Mouse (Mus musculus) megakaryocyte-erythroid progenitor cell, adult 5-6 weeks (primary cell): ENCODE results near the gene Cops8. TPM values are rescaled to one million over a fixed set of nuclear protein-coding genes. Genes with fewer than 3 reads are reported as not detected.

Source experiments
- ATAC-seq: replicated peaks from 2 replicates; pipeline ENCODE4 v1.8.0; 2016; ENCODE audit warnings: mild to moderate bottlenecking, inconsistent platforms; ENCODE audit not compliant: severe bottlenecking, poor library complexity, low FRiP score, low TSS enrichment
- total RNA-seq, 2 experiments: library from RNA; stranded (forward) in 1 of 2; stranded (reverse) in 1 of 2; fragments of 200-1000, 215-1000 nt in 1 of 2; fragments of >200 nt in 1 of 2; fragmentation: Nextera tagmentation in 1 of 2; gene quantifications; 2 replicates each; pipeline ENCODE4 v1.2.3; 2014 to 2017

Gene Cops8
- total RNA-seq (2014; fragmentation: Nextera tagmentation), result 58.4 and 67.9 TPM in 2 replicates
- total RNA-seq (2017), result 58.1 and 86.6 TPM in 2 replicates

DNA sequence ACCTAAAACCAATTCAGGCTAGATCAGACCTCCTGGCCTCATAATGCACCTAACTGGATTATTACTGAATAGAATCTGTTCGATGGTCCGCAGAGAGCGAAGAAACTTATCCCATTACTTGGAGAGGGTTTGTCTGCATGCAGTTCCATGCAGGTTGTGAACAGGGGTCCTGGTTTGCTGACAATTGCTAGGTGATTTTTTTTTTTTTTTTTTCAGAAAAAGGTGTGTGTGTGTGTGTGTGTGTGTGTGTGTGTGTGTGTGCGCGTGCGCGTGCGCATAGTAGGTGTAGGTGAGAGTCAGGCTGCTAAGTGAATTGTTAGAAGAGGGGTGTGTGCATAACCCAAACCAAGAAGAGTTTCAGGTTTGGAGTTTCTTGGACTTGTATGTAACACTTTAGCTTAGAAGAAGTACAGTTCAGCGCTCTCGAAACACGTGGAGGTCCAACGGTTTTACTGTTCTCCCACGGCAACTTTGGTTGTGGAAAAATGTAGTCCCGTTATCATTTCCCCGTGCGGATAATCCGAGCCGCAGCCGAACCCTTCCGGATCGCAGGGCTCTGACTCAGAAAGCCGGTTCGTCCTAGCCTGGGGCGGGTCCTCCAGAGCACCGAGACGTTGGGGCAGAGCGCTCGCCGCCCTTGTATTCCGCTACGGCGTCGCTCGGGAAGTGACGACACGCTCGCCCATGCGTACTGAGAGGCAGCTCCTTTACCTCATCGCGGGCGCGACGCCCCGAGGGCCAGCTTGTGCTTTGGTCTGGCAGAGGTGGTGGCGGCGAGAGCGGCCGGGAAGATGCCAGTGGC lies at the start of gene Cops8:
TSS of gene Cops8 (plus strand) at position 223 of the 802 bp plus-strand sequence.
- peak; percentile 99 for ATAC-seq

DNA sequence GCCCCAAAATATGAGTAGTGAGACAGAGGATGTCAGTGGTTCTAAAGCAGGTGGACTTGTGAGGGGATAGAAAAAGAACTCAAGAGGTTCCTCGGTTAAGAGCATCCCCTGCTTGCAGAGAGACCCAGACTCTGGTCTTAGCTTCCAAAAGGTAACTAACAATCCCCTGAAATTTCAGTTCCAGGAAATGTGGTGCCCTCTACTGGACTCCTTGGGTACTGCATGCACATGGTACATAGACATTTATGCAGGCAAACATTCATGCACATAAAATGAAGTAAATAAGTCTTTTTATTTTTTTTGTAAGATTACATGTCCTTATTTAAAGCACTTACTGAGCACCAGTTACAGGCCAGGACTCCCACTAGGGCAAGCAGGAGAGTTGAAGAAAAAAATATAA lies 45.6 kb upstream of the Cops8 start:
- ATAC-seq, result no peak

DNA sequence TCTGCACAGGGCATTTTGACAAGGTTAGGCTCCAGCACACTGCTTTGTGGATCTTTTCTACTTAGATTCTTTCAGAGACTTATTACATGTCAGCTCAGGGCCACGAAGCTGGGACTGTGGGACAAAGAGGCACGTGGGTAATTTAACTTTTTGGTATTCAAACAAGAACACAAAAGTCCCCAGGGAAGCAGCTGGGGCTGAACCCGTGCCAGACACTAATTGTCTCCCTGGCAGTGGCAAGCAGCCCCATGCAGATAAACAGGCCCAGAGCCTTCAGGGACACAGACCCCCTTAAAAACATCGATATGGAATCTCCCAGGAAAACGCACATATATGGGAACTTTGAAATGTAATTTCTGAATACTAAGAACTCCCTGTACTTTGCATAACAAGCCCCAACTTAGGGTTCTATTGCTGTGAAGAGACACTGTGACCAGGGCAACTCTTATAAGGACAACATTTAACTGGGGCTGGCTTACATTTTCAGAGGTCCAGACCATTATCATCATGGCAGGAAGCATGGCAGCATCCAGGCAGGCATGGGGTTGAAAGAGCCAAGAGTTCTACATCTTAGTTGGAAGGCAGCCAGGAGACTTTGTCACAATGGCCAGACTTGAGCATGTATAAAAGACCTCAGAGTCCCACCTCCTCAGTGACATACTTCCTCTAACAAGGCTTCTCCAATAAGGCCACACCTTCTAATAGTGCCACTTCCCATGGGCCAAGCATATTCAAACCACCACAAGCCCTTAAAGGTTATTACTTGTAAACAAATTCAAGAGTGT lies 41.6 kb upstream of the Cops8 start:
- no peak for ATAC-seq

DNA sequence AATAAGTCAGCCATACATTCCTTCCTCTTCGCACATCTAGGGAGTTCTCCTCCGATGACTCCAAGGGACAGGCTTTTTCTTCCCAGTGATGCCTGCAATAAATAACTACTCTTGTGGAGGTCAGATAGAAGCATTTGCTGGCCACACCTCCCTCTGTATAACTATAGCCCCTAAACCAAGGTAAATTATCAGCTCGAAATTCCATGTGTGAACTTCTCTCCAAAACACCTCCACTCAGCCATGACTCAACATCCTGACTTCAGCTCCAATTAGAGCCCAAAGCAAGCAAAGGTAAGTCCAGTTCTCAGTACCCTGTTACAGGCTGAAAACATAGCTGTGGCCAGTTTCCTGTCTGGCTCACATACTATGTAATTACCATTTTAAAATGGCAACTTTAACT lies 38.8 kb upstream of the Cops8 start:
- ATAC-seq, result no peak

DNA sequence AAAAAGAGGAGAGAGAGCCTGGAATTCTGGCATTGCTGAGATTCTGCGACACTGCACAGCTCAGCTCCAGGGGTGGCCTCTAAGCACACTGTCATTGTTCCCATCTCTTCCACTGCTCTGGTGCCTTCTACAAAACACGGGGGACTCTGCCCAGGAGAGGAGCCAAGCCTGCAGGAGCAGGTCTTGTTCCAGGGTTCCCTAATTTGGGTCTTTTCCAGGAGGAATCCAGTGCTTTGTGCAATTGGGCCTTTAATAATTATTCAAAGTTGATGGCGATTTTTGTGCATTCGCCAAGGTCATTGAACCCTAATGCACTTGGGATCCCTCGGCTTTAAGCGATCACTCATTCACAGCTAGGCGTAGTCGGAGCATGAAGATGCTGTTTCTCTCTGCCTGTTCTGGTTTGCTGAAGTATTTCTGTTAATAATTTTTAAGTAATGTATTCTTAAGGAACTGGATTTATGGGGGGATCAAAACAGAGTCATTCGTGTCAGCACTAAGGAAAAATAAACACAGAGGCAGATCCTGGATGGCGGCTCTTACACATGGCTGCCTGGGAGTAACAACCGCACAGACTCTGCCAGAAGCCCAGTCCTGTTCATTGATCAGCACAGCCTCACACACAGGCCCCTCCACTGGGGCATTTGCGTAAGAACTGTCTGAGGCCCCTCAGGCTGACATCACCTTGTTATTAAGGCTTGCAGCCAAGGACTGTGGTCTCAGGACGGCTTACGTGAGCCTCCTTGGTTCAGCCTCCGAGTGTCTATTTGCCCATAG lies 35.9 kb upstream of the Cops8 start:
- ATAC-seq, result no peak

DNA sequence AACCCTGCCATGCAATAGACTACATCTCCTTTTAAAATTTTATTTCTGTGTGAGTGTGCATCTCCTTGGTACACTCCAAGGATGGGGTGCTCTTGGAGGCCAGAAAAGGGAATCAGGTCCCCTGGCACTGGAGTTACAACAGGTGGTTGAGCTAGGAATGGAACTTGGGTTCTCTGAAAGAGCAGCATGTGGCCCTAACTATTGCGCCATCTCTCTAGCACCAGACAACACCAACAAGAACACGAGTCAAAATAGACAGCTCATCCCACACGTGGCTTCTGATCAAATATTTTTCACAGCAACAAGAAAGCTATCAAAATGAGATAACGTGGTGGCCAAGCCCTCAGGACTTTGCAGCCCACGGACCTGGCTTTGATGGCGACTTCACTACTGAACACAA lies 28.9 kb upstream of the Cops8 start:
- ATAC-seq, result no peak

DNA sequence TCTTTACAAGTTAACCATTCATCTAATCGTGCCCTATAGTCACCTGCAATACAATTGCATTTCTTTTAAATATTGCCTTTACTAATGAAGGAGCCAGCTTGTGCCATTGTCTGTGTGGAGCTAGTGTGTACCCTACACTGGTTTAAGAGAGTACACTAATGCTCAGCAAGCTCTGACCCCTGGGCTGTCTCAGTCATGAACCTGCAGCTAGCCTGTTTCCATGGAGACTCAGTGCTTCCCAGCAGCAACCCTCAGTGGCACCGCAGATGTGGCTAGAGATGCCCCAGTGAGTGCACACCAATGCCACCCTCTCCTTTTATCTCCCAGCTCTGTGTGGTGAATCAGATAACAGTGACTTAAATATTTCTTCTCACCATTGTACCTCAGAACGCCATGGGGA lies 27.9 kb upstream of the Cops8 start:
- ATAC-seq, result no peak

DNA sequence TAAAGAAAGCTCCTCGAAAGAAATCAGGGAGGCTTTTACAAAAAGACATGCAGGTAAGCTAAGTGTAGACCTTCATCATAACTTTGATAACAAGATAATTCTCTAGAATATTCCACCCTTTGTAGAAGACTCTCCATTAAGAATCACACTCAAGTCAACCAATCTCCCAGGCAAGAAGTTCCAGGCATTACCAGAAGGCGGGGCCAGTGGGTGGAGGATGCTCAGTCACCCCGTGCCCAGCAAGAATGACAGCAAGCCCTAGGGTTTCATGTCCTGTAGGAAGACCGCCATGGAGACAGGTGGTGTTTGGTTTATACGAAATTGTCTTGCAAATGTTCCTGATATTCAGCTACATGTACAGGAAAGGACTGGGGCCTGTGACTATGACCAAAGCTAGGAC lies 25.4 kb upstream of the Cops8 start:
- no peak for ATAC-seq

DNA sequence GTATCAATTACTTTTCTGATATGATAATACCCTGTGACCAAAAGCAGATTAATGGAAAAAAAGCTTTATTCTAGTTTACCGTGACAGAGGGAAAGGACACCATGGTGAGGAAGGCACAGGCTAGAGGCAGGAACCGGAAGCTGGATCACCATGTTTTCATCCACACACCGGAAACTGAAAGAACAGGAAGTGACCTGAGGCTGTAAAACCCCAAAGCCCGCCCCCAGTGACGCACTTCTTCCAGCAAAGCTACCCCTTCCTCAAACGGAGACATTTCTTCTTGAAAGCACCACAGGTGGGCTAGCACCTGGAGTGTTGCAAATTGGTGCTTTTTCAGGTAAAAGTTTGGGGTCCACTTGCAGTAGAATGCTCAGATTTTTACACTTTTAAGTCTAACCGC lies 20.1 kb upstream of the Cops8 start:
- ATAC-seq, result no peak

DNA sequence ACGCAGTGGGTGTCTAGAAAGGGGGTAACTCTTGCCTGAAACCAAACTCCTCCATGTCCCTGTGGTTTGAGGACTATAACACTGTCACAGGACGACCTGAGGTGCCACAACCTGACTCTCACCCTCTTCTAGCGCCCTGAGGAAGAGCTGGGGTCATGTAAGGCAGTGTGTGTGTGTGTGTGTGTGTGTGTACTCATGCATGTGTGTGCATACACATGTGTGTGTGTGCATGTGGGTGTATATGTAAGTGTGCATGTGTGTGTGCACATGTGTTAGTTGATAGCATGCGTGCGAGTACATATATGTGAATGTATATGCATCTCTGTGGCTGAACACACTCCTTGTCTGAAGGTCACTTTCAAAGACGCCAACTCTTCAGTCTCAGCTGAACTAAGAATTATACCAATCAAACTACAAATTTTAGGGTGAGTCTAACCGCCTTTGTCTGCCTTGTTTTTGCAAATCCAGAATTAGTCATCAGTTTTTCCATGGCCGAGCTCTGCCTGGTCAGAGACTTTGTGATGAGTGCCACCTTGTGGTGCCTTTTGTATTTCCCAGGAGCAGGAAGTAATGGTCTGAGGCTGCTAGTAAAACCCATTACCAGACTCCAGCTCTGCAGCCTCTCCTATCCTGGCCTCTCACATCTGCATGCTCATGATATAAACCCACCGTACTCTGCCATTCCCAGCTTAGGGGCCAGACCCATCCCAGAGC lies 14.6 kb upstream of the Cops8 start:
- peak; percentile 62 for ATAC-seq

DNA sequence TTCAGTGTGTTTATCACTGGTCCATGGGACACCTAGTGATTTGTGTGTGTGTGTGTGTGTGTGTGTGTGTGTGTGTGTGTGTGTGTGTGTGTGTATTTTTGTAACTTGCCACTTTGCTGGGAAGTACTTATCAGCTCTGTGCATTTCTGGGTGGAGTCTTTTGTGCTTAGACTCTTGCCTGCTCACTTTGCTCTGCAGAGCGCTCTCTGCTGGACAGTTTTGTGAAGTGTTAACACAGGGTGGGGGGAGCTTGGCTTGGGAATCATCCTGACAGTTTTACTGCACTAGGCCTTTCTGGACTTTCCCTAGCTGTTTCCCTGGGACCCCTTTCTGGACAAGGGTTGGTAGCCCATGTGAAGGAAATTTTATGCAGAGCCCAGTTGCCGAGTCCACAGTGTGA lies 12.0 kb upstream of the Cops8 start:
- peak; percentile 85 for ATAC-seq

DNA sequence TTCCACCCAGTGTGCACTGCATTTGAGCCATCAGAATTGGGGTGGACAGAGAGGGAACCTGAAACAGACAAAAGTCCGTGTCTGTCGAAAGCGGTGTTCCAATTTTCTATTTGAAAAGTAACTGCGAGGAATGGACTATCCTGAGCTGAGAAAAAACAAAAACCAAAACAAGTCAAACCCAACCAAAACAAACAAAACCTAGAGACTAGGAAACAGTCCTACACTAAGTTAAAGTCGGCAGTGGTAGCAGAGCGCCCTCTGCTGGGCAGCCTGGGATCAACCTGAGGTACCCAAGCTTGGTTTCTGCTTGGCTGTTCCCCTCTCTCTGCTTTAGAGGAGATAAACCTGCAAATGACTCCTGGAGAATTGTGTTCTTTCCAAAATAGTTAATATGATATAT lies 10.0 kb upstream of the Cops8 start:
- ATAC-seq, result peak; percentile 70

DNA sequence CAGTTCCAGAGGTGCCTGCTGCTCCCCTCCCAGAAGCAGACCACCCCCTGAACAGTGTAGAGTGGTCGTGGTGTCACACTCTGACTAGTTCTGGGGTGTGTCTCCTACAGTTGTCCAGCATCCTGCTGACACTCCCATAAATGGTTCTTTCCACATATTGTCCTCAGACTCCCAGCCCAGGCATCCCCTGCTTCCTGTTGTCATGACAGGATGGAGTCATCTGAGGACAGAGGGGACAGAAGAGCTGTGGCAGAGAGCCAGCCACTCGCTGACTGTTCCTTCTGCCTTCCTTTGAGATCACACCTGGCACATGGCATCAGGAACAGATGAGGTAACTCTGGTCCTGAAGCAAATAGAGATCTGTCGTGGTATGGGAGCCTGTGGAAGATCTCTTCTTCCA lies 3.6 kb upstream of the Cops8 start:
- ATAC-seq, result no peak

DNA sequence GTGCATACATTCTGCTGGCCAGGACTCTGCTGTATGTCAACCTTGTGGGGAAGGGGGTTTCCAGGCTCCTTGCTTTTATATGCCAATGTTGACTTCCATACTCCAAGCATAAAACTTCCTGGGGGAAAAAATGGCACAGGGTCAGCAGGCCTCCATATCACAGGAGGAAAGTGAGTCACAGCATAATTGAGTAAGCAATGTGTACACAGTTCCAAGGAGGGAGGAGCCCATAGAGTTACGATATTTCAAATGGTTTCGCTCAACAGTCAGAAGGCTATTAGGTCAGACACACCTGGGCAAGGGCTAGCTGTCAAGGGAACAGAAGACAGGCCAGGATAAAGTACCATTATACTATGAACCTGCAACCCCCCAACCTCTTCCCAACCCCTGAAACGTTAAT lies 1.7 kb upstream of the Cops8 start:
- ATAC-seq, result no peak

DNA sequence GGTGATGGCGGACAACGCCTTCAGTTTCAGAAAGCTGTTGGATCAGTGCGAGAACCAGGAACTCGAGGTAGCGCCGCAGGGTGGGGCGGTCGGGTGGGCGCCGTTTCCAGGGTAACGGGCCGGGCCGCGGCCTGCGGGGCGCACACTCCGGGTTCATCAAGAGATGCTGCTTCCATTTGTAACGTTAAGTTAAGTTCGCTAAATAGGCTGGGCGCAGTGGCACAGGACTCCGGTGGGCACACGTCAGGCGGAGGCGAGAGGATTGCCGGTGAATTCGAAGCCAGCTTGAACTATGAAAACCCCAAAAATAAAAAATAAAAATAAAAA lies 743 bp downstream of the Cops8 start:
- ATAC-seq, result no peak

DNA sequence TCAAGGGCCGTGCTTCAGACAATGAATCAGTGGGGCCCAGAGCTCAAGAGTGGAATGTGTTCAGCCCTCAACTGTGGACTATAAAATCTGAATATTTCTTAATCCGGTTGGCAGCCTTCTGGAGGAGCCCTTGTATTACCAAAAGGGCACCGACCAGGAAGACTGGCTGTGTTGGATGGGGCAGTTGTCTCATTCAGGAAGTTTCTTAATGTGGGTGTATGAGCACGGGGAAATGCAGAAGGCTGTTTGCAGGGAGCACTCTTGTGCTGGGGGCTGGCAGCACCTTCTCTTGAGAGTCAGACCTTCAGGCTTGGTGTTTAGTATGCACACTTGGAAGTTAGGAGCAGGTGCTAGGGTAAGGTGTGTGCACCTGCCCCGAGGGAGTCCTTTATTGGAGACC lies 6.6 kb downstream of the Cops8 start:
- no peak for ATAC-seq

DNA sequence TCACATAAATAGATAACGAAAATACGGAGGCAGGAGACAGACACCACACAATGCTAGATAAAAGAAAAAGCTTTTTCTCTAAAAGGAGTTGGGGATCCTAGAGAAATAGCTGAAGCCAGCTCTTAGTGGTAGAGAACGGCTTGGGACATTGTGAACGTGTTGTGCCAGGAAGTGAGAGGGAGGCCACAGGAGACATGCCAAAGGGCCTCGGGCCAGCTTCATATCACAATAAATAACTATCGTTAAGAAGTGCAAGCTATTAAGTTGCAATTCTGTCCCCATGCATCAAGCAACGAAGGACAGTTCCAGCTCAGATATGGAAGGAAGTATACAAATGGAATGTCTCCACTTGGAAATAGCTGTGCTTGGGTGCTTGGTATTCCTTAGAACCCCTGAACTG lies 14.5 kb downstream of the Cops8 start:
- no peak for ATAC-seq

DNA sequence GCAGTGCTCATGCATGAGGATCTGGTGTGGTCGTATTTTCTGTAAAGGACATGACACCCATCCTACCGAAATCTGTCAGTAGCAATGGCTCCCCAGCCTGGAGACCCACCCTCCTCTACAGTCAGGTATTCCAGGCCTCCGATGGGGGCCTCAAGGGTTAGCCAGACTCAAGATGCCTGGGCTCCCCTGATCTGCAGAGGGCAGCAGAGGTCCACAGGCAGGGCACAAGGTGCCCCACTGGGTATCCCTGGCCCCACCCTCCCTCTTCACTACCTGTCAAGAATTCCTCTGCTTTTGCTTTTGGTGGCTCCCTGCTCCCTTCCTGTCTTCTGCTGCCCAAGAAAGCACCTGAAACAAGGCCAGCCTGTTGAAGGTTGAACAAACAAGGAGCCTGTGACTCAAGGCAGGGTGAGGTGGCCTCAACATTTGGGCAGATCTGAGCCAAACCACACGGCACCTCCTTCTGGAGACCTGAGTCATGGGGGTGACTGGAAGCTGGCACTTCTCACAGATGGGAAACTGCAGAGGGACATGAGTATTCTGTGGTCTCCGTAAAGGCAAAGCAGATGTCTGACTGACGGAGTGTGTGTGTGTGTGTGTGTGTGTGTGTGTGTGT lies 30.7 kb downstream of the Cops8 start:
- ATAC-seq, result no peak

DNA sequence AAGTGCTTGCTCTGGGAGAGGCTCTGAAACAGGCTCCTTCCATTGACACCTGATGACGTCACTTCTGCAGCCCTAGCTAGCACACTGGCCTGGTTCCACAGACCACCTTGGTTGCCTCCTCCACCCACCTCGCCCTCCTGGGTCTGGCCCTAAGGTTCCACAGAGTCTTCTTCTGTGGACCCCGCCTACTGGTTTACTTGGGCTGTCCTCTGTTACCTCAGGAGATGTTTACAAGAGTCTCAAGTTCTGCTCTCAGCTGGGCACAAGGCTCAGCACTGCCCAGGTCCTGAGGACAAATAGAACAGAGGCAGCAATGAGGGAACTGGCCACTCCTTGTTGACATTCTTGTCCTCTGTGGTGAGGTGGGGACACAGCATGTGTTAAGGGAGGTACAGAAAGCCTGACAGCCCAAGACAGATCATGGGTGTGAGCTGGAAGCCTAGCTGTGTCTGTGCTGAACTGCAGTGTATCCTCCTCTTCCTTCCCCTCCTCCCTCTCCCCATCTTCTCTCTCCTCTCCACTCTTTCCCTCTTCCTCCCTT lies 31.5 kb downstream of the Cops8 start:
- ATAC-seq, result no peak
